Mouse (Mus musculus) hindbrain, postnatal 0 days (tissue): ENCODE data around the gene Taf12. TPM values are rescaled to one million over a fixed set of nuclear protein-coding genes. Genes with fewer than 3 reads are reported as not detected.
A peak's percentile ranks its signal among the peaks of the same experiment; 100 is the strongest.

Experiments used
- ATAC-seq: fragments of 200-750 bp; cut with Nextera tagmentation; 2 replicates; pipeline ENCODE4 v1.8.0; 2017; ENCODE audit warnings: mild to moderate bottlenecking, moderate TSS enrichment, moderate library complexity
- DNase-seq: peaks from one replicate; pipeline ENCODE4 v3.0.0-alpha.2; 2015; ENCODE audit warnings: low spot score
- H3K27ac ChIP-seq: fragments of 300-500 bp; sonication (generic); 2 replicates; pipeline ENCODE4 v1.5.1; 2014; ENCODE audit warnings: mild to moderate bottlenecking
- H3K27me3 ChIP-seq: fragments of 300-500 bp; sonication (generic); 2 replicates; pipeline ENCODE4 v1.6.1; 2014; ENCODE audit warnings: low read length, mixed read lengths; ENCODE audit not compliant: insufficient read depth
- H3K36me3 ChIP-seq: fragments of 300-500 bp; sonication (generic); 2 replicates; pipeline ENCODE4 v1.6.1; 2014; ENCODE audit warnings: low read length, mixed read lengths; ENCODE audit not compliant: insufficient read depth
- H3K4me1 ChIP-seq: fragments of 300-500 bp; sonication (generic); 2 replicates; pipeline ENCODE4 v1.6.1; 2014; ENCODE audit warnings: antibody characterized with exemption, low read length, mixed read lengths; ENCODE audit not compliant: insufficient read depth
- H3K4me2 ChIP-seq: fragments of 300-500 bp; sonication (generic); 2 replicates; pipeline ENCODE4 v1.6.1; 2014; ENCODE audit warnings: low read depth, mild to moderate bottlenecking, low read length, moderate library complexity, mixed read lengths
- H3K4me3 ChIP-seq: fragments of 300-500 bp; sonication (generic); 2 replicates; pipeline ENCODE4 v1.5.1; 2014; ENCODE audit warnings: low read length
- H3K9ac ChIP-seq: fragments of 300-500 bp; sonication (generic); replicated peaks from 2 replicates; pipeline ENCODE4 v1.6.1; 2014; ENCODE audit warnings: mild to moderate bottlenecking, low read length, moderate library complexity, mixed read lengths
- H3K9me3 ChIP-seq: fragments of 300-500 bp; sonication (generic); 2 replicates; pipeline ENCODE4 v1.6.1; 2016; ENCODE audit warnings: low read length, mixed read lengths
- CTCF ChIP-seq: IDR thresholded peaks from 2 replicates; pipeline ENCODE4 v1.5.1; 2016; ENCODE audit warnings: antibody characterized with exemption, control low read depth, low read depth
- WGBS: fragments of 180-500 bp; shearing (Covaris S2); extraction: QIAGEN DNeasy Blood & Tissue Kit; methylation state at CpG from one replicate; pipeline ENCODE4 v1.1.7; 2014; 5-methylcytosine and 5-hydroxymethylcytosine counted together
- polyA plus RNA-seq: library from polyadenylated mRNA; unstranded; fragments of >200 nt; fragmentation: Nextera tagmentation; extraction: Ambion mirVana; gene quantifications from 2 replicates; pipeline ENCODE4 v1.2.1, GENCODE M21; 2015
- total RNA-seq: library from RNA; depleted of rRNA; stranded (reverse); fragments of >200 nt; gene quantifications from 2 replicates; pipeline ENCODE4 v1.2.3, GENCODE M21; 2014

Taf12 gene
- total and polyA plus RNA-seq, 2 experiments from 2014 or later: 7.6 to 30.5 TPM

DNA sequence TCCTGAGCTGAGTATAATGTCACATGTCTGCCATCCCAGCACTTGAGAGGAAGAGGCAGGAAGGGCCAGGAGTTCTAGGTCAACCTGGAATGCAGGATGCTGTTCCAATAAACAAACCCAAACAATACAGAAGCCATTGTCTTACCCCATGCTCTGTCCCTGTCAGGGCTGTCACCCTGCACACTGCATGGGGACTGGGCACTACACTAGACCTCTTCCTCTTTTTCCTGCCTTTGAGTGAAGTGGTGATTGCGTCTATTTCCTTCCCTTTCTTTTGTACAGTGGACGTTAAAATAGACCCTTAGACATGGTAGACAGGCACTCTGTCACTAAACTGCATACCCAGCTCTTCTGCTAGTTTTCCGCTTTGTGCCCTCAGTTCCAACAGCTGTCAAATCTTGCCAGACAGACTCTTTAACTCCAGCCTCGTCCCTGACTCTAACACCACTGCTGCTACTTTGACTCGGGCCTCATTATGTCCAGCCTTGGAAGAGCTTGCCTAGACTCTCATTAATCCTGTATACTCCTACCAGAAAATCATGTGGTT, 26.7 kb upstream of the Taf12 start:
- Histone ChIP-seq H3K36me3 (peaks cover 19% of the 10 kb centered on the region; the same call in 1 of the 2 replicates), H3K27me3 (no peaks in the 10 kb centered on the region), H3K27ac (no peak overlapping the region), H3K9me3 (no peaks in the 10 kb centered on the region), H3K4me3 (no peak overlapping the region), H3K4me1 (no peaks in the 10 kb centered on the region), H3K9ac (no peak overlapping the region), H3K4me2 (no peak overlapping the region)
- 82% methylated on average over 5 of the region's 5 CpGs for WGBS
- TF ChIP-seq CTCF: no peak
- DNase-seq: no peak
- ATAC-seq: no peak

GRCm38 (mm10) chr4:132251596-132251995, 22.6 kb upstream of the Taf12 start:
- ATAC-seq (no peak), DNase-seq (no peak)
- no peak for TF ChIP-seq CTCF
- Histone ChIP-seq H3K9ac (no peak overlapping the region), H3K36me3 (peaks cover 15% of the 10 kb centered on the region; the same call in 1 of the 2 replicates), H3K27ac (no peak overlapping the region), H3K4me3 (no peak overlapping the region), H3K27me3 (no peaks in the 10 kb centered on the region), H3K4me1 (no peaks in the 10 kb centered on the region), H3K9me3 (no peaks in the 10 kb centered on the region), H3K4me2 (no peak overlapping the region)
- 94% methylated on average over 9 of the region's 9 CpGs for WGBS

GRCm38 (mm10) chr4:132253128-132253527, 21.0 kb upstream of the Taf12 start:
- no peak for ATAC-seq
- Histone ChIP-seq H3K36me3 (peaks cover 9% of the 10 kb centered on the region; the same call in 1 of the 2 replicates), H3K9me3 (no peaks in the 10 kb centered on the region), H3K27ac (no peak overlapping the region), H3K9ac (no peak overlapping the region), H3K4me2 (no peak overlapping the region), H3K4me3 (no peak overlapping the region), H3K4me1 (no peaks in the 10 kb centered on the region), H3K27me3 (no peaks in the 10 kb centered on the region)
- TF ChIP-seq CTCF: no peak
- 88% methylated on average over 8 of the region's 8 CpGs for WGBS
- no peak for DNase-seq

GRCm38 (mm10) chr4:132253622-132254021, 20.6 kb upstream of the Taf12 start:
- H3K9me3 ChIP-seq: no peaks in the 10 kb centered on the region
- TF ChIP-seq CTCF: no peak
- H3K4me3 ChIP-seq: no peak overlapping the region
- no peak overlapping the region for H3K9ac ChIP-seq
- no peak overlapping the region for H3K27ac ChIP-seq
- no peak overlapping the region for H3K4me2 ChIP-seq
- H3K27me3 ChIP-seq: no peaks in the 10 kb centered on the region
- peaks cover 9% of the 10 kb centered on the region; the same call in 1 of the 2 replicates for H3K36me3 ChIP-seq
- no peaks in the 10 kb centered on the region for H3K4me1 ChIP-seq
- WGBS: 66% methylated on average over 2 of the region's 2 CpGs
- no peak for ATAC-seq
- no peak for DNase-seq

DNA sequence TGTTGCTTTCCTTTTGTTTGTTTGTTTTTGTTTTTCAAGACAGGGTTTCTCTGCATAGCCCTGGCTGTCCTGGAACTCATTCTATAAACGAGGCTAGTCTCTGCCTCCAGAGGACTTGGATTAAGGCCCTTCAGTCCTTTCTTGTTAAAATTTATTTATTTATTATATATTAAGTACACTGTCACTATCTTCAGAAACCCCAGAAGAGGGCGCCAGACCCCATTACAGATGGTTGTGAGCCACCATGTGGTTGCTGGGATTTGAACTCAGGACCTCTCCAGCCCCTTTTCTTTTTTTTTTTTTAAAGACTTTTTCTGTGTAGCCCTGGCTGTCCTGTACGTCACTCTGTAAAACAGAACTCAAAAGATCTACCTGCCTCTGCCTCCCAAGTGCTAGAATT, 19.2 kb upstream of the Taf12 start:
- no peak for TF ChIP-seq CTCF
- Histone ChIP-seq H3K9ac (no peak overlapping the region), H3K27ac (no peak overlapping the region), H3K4me3 (no peak overlapping the region), H3K4me2 (no peak overlapping the region), H3K9me3 (no peaks in the 10 kb centered on the region), H3K27me3 (no peaks in the 10 kb centered on the region), H3K36me3 (peaks cover 4% of the 10 kb centered on the region; the same call in 1 of the 2 replicates), H3K4me1 (peaks cover 5% of the 10 kb centered on the region; the same call in 1 of the 2 replicates)
- ATAC-seq (no peak), DNase-seq (no peak)
- 73% methylated on average over 3 of the region's 3 CpGs for WGBS

DNA sequence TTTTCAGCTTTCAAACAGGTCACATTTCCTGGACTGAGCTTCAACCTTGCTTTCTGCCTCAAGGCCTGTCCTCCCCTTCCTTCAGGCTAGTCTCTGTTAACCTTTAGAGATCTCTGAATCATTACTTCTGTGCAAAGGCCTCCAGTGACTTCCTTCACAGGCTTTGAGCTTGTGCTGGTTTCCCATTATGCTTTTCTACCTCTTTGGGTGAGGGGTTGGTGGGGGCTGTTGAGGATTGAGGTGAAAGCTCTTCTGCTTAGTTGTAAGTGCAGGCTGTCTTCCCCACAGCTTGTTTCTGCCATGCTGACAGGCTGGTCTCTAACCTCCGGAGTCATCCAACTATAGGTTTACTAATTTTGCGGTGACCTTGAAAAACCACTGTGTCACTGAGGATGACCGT, 17.8 kb upstream of the Taf12 start:
- WGBS: 93% methylated on average over 3 of the region's 3 CpGs
- Histone ChIP-seq H3K27ac (no peak overlapping the region), H3K4me3 (no peak overlapping the region), H3K4me1 (peaks cover 9% of the 10 kb centered on the region; the same call in 1 of the 2 replicates), H3K27me3 (no peaks in the 10 kb centered on the region), H3K9me3 (no peaks in the 10 kb centered on the region), H3K4me2 (no peak overlapping the region), H3K36me3 (no peaks in the 10 kb centered on the region), H3K9ac (no peak overlapping the region)
- no peak for ATAC-seq
- no peak for TF ChIP-seq CTCF
- DNase-seq: no peak

- H3K27ac ChIP-seq: no peak overlapping the region
- H3K9me3 ChIP-seq: no peaks in the 10 kb centered on the region
- H3K4me2 ChIP-seq: peak overlapping the region; percentile 64; the same call in 1 of the 2 replicates
- H3K27me3 ChIP-seq: no peaks in the 10 kb centered on the region
- no peak overlapping the region for H3K9ac ChIP-seq
- WGBS: 86% methylated on average over 4 of the region's 4 CpGs
- no peaks in the 10 kb centered on the region for H3K36me3 ChIP-seq
- DNase-seq (no peak), ATAC-seq (no peak)
- H3K4me3 ChIP-seq: no peak overlapping the region
- H3K4me1 ChIP-seq: peaks cover 15% of the 10 kb centered on the region; the same call in 1 of the 2 replicates
- TF ChIP-seq CTCF: no peak
Measured at GRCm38 (mm10) chr4:132259248-132259647, 14.9 kb upstream of the Taf12 start.
